Mouse (Mus musculus): ENCODE data around the gene Efcab6. TPM values are rescaled to one million over a fixed set of nuclear protein-coding genes. Genes with fewer than 3 reads are reported as not detected.

Gene Efcab6
- polyA plus RNA-seq, 1 experiment: not detected

DNA sequence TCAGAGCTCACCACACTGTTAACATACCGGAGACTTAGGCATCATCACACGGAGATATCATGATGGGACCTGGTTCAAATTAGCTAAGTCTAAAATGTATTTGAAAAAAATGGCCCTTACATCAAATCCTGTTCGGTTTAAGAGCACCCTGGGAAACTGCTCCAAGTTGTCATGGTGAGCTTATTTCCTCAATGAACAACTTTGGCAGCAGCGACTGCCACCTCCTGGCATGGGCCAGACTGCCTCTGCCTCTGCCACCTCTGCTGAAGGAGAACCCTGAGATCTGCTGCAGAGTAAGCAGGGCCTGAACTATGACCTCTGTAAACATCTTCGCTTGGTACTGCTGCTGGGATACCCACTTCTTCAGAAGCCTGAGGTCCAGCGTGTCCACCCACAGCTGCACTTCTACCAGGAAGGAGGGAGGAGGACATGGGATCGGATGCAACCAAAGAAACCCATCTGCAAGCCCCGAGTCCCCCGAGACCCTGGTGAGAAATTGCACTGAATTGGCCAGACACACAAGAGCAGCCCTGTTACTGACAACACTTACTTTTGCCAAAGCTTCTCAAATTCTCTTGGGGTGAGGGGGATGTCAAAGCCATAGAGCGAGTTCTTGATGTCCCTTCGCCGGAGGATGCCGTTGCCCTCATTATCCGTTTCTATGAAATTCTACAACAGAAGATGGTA is 152.0 kb downstream of the Efcab6 start:
- Histone ChIP-seq H3K4me1 (ENCODE audit: control insufficient read depth, insufficient read depth, low read length) (no peaks in the 10 kb centered on the region), H3K9me3 (replicated peaks; ENCODE audit: control insufficient read depth, insufficient read depth, low read length, poor library complexity, severe bottlenecking) (no peaks in the 10 kb centered on the region), H3K4me3 (ENCODE audit: low read depth, low read length) (no peak overlapping the region), H3K9ac (ENCODE audit: low read depth, poor library complexity, severe bottlenecking) (no peak overlapping the region), H3K27ac (ENCODE audit: insufficient read depth, low read length) (no peak overlapping the region), H3K36me3 (ENCODE audit: control insufficient read depth, insufficient read depth, low read length, poor library complexity, severe bottlenecking) (no peaks in the 10 kb centered on the region), H3K27me3 (ENCODE audit: control insufficient read depth, insufficient read depth, low read length, poor library complexity, severe bottlenecking) (no peaks in the 10 kb centered on the region)
- TF ChIP-seq POLR2A (IDR thresholded peaks at IDR 0.05; ENCODE audit: insufficient read depth, low read length) (no peak), EP300 (IDR thresholded peaks at IDR 0.05; ENCODE audit: insufficient read depth, low read depth, low read length) (no peak), CTCF (IDR thresholded peaks at IDR 0.05; ENCODE audit: low read depth, low read length) (no peak)

DNA sequence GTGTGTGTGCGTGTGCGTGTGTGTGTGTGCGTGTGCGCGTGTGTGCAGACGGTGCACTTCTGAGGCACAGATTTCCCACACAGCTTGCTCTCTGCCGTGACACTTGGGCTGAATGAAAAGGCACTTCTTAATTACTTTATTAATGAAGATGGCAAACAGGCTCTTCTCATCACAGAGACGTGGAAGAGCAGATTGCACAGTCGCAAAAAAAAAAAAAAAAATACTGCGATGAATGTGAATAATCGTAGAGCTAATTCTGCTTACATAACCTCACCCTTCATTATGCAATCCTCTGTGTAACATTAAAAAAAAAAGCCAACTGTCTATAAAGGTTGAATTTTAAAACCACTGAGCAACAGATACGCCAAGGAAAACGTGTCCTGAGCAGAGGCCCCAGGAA is 158.7 kb downstream of the Efcab6 start:
- no peaks in the 10 kb centered on the region for H3K36me3 ChIP-seq (ENCODE audit: control insufficient read depth, insufficient read depth, low read length, poor library complexity, severe bottlenecking)
- H3K4me3 ChIP-seq (ENCODE audit: low read depth, low read length): no peak overlapping the region
- no peak overlapping the region for H3K27ac ChIP-seq (ENCODE audit: insufficient read depth, low read length)
- no peak overlapping the region for H3K9ac ChIP-seq (ENCODE audit: low read depth, poor library complexity, severe bottlenecking)
- H3K9me3 ChIP-seq (replicated peaks; ENCODE audit: control insufficient read depth, insufficient read depth, low read length, poor library complexity, severe bottlenecking): no peaks in the 10 kb centered on the region
- no peak for TF ChIP-seq EP300 (IDR thresholded peaks at IDR 0.05; ENCODE audit: insufficient read depth, low read depth, low read length)
- no peak for TF ChIP-seq POLR2A (IDR thresholded peaks at IDR 0.05; ENCODE audit: insufficient read depth, low read length)
- no peak for TF ChIP-seq CTCF (IDR thresholded peaks at IDR 0.05; ENCODE audit: low read depth, low read length)
- no peaks in the 10 kb centered on the region for H3K27me3 ChIP-seq (ENCODE audit: control insufficient read depth, insufficient read depth, low read length, poor library complexity, severe bottlenecking)
- peaks cover 2% of the 10 kb centered on the region for H3K4me1 ChIP-seq (ENCODE audit: control insufficient read depth, insufficient read depth, low read length)

DNA sequence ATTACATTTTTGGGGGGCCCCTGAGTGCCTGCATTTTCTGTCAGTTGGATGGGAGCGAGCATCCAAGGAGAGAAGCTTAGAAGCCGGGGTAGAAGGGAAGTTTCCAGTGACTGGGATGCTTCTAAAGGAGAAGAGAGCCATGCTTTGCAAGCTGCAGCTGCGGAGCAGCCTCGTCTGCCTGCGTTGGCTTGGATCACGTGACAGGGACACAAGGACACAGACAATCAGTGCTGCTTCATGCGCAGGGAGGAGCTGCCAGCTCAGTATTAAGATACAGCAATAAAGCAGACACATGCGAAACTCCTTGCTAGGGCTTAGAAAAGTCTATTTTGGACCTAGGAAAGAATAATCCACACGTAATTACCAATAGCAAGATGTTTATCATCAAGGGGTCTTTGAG is 167.9 kb downstream of the Efcab6 start:
- Histone ChIP-seq H3K9ac (ENCODE audit: low read depth, poor library complexity, severe bottlenecking) (no peak overlapping the region), H3K4me1 (ENCODE audit: control insufficient read depth, insufficient read depth, low read length) (peaks cover 3% of the 10 kb centered on the region), H3K9me3 (replicated peaks; ENCODE audit: control insufficient read depth, insufficient read depth, low read length, poor library complexity, severe bottlenecking) (no peaks in the 10 kb centered on the region), H3K27ac (ENCODE audit: insufficient read depth, low read length) (no peak overlapping the region), H3K4me3 (ENCODE audit: low read depth, low read length) (no peak overlapping the region), H3K27me3 (ENCODE audit: control insufficient read depth, insufficient read depth, low read length, poor library complexity, severe bottlenecking) (no peaks in the 10 kb centered on the region), H3K36me3 (ENCODE audit: control insufficient read depth, insufficient read depth, low read length, poor library complexity, severe bottlenecking) (no peaks in the 10 kb centered on the region)
- TF ChIP-seq CTCF (IDR thresholded peaks at IDR 0.05; ENCODE audit: low read depth, low read length) (no peak), POLR2A (IDR thresholded peaks at IDR 0.05; ENCODE audit: insufficient read depth, low read length) (no peak), EP300 (IDR thresholded peaks at IDR 0.05; ENCODE audit: insufficient read depth, low read depth, low read length) (no peak)

DNA sequence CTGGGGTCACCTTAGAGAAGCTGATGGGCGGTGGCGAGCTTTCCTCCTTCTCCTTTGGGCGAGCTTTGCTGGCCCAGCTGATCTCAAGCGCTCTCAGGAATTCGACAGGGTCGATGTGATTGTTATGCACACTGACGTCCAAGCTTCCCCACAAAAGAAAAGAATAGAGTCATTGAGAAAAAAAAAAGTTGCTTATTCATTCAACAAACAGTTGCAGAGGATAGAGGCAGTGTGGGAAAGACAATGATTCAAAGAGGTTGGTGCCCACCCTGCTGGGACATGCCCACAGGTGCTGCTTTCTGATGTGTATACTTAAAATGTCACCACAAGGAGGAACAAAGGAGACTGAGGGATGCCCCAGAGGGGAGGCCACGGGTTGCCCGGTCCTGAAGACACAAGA is 169.2 kb downstream of the Efcab6 start:
- peak; percentile 52; the same call in 1 of the 2 replicates for TF ChIP-seq EP300 (IDR thresholded peaks at IDR 0.05; ENCODE audit: insufficient read depth, low read depth, low read length)
- no peak for TF ChIP-seq CTCF (IDR thresholded peaks at IDR 0.05; ENCODE audit: low read depth, low read length)
- TF ChIP-seq POLR2A (IDR thresholded peaks at IDR 0.05; ENCODE audit: insufficient read depth, low read length): no peak
- H3K4me1 ChIP-seq (ENCODE audit: control insufficient read depth, insufficient read depth, low read length): peaks cover 3% of the 10 kb centered on the region
- H3K9me3 ChIP-seq (replicated peaks; ENCODE audit: control insufficient read depth, insufficient read depth, low read length, poor library complexity, severe bottlenecking): no peaks in the 10 kb centered on the region
- no peaks in the 10 kb centered on the region for H3K27me3 ChIP-seq (ENCODE audit: control insufficient read depth, insufficient read depth, low read length, poor library complexity, severe bottlenecking)
- no peak overlapping the region for H3K27ac ChIP-seq (ENCODE audit: insufficient read depth, low read length)
- no peak overlapping the region for H3K9ac ChIP-seq (ENCODE audit: low read depth, poor library complexity, severe bottlenecking)
- H3K36me3 ChIP-seq (ENCODE audit: control insufficient read depth, insufficient read depth, low read length, poor library complexity, severe bottlenecking): no peaks in the 10 kb centered on the region
- H3K4me3 ChIP-seq (ENCODE audit: low read depth, low read length): no peak overlapping the region

DNA sequence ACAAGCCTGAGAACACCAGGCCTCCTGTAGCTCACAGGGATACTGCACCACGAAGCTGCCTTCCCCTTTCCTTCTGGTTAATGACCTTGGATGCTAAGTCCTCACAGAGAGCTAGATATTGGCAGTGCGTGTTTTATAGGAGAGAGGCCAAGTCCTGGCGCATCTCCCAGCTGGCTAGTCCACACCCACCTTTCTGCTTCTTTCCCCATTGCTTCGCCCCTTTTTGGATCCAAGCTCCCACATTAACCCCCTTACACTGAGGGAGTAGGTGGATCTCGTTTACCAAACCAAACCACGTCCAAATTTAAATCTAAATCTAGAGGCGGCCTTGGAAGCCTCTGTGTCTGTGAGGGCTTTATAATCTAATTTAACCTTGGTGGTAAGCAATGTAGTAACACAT is 170.9 kb downstream of the Efcab6 start:
- no peak overlapping the region for H3K4me3 ChIP-seq (ENCODE audit: low read depth, low read length)
- no peaks in the 10 kb centered on the region for H3K9me3 ChIP-seq (replicated peaks; ENCODE audit: control insufficient read depth, insufficient read depth, low read length, poor library complexity, severe bottlenecking)
- no peak overlapping the region for H3K27ac ChIP-seq (ENCODE audit: insufficient read depth, low read length)
- peaks cover 3% of the 10 kb centered on the region for H3K4me1 ChIP-seq (ENCODE audit: control insufficient read depth, insufficient read depth, low read length)
- TF ChIP-seq EP300 (IDR thresholded peaks at IDR 0.05; ENCODE audit: insufficient read depth, low read depth, low read length): no peak
- no peak for TF ChIP-seq CTCF (IDR thresholded peaks at IDR 0.05; ENCODE audit: low read depth, low read length)
- TF ChIP-seq POLR2A (IDR thresholded peaks at IDR 0.05; ENCODE audit: insufficient read depth, low read length): no peak
- no peaks in the 10 kb centered on the region for H3K27me3 ChIP-seq (ENCODE audit: control insufficient read depth, insufficient read depth, low read length, poor library complexity, severe bottlenecking)
- H3K9ac ChIP-seq (ENCODE audit: low read depth, poor library complexity, severe bottlenecking): no peak overlapping the region
- H3K36me3 ChIP-seq (ENCODE audit: control insufficient read depth, insufficient read depth, low read length, poor library complexity, severe bottlenecking): no peaks in the 10 kb centered on the region

DNA sequence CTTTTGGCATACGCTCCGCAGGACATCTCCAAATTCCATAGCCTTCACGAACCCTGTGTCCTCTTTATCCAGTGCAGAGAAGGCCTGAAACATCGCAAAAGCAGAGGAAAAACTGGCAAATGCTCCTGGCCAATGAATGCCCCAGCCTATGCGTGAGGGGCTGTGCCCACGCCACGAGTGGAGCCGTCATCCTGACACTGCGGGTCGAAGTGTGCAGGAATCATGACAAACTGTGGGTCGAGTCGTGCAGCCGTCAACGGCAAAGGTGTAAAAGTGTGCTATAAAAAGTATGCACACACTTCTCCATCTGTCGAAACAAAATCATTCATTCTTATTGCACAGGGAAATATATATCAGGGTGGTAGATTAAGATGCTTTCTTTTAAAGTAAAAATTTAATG is 172.3 kb downstream of the Efcab6 start:
- no peaks in the 10 kb centered on the region for H3K27me3 ChIP-seq (ENCODE audit: control insufficient read depth, insufficient read depth, low read length, poor library complexity, severe bottlenecking)
- TF ChIP-seq EP300 (IDR thresholded peaks at IDR 0.05; ENCODE audit: insufficient read depth, low read depth, low read length) (no peak), POLR2A (IDR thresholded peaks at IDR 0.05; ENCODE audit: insufficient read depth, low read length) (no peak), CTCF (IDR thresholded peaks at IDR 0.05; ENCODE audit: low read depth, low read length) (no peak)
- no peak overlapping the region for H3K27ac ChIP-seq (ENCODE audit: insufficient read depth, low read length)
- peaks cover 3% of the 10 kb centered on the region for H3K4me1 ChIP-seq (ENCODE audit: control insufficient read depth, insufficient read depth, low read length)
- no peak overlapping the region for H3K9ac ChIP-seq (ENCODE audit: low read depth, poor library complexity, severe bottlenecking)
- no peaks in the 10 kb centered on the region for H3K36me3 ChIP-seq (ENCODE audit: control insufficient read depth, insufficient read depth, low read length, poor library complexity, severe bottlenecking)
- no peaks in the 10 kb centered on the region for H3K9me3 ChIP-seq (replicated peaks; ENCODE audit: control insufficient read depth, insufficient read depth, low read length, poor library complexity, severe bottlenecking)
- no peak overlapping the region for H3K4me3 ChIP-seq (ENCODE audit: low read depth, low read length)

Measured in ES-Bruce4 (cell line).